ENCODE assay signal across 9 mouse cellular contexts in the genomic region with DNA sequence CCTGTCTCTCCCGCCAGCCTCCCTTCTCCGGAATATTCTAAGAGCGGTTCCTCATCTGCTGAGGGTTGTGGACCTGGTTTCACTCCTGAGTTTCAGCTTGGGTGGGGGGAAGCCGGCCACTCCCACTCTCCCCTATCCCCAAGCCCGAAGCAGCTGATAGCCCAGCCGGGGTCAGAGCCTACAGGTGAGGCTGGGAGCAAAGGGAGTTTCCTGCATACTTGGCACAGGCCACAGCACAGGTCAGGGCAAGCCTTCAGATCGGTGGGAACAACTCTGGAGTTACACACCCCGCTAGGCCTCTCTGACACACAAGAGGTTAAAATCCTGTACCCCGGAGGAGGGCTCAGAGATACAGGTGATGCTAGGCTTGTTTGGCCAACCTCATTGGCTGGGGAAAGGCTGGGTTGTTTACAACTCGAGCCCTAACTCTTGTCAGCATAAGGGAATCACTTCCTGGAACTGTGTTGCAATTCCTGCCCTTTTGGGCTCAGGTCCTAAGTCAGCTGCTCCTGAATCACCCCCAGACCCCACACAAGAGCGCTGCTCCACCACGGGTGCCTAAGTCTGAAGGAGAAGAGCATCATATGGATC. TPM values are rescaled to one million over a fixed set of nuclear protein-coding genes. Genes with fewer than 3 reads are reported as not detected.
DNase-seq lines count a peak whose midpoint lies in the region; ATAC-seq and TF ChIP-seq lines count a peak whose summit lies in the region.
"Had no signal": no experiment of that assay in that cellular context is flagged by ENCODE, and none has a peak within 500 bp of the region (broad histone marks: within the 10 kb centered on the region; RNA-seq: fewer than 3 reads in every experiment).

No protein-coding gene starts in this region.

- H3K36me3 ChIP-seq in heart, embryonic 10.5 days, result peaks cover 47% of the 10 kb centered on the region
- H3K36me3 ChIP-seq in forebrain, embryonic 15.5 days, result 0 out of 2 replicates have a peak, but pooled peaks cover 3% of the 10 kb centered on the region
- peaks cover 47% of the 10 kb centered on the region for H3K36me3 ChIP-seq in limb, embryonic 15.5 days
- H3K36me3 ChIP-seq in neural tube, embryonic 11.5 days (ENCODE audit: control insufficient read depth, insufficient read depth, low read length), result no peaks in the 10 kb centered on the region

- peak overlapping the region; percentile 100; the same call in 1 of the 2 replicates for H3K27ac ChIP-seq in heart, embryonic 10.5 days
- H3K27ac ChIP-seq in forebrain, embryonic 15.5 days (replicated peaks), result peak overlapping the region; percentile 88
- peak overlapping the region; percentile 99 for H3K27ac ChIP-seq in limb, embryonic 15.5 days
- H3K27ac ChIP-seq in neural tube, embryonic 11.5 days (ENCODE audit: low read depth, low read length), result no peak overlapping the region
- H3K27ac ChIP-seq in cerebellum, adult 2 months (ENCODE audit: insufficient read depth, low read length), result no peak overlapping the region

- H3K27me3 ChIP-seq in heart, embryonic 10.5 days (ENCODE audit: insufficient read depth, poor library complexity, severe bottlenecking), result no peaks in the 10 kb centered on the region
- H3K27me3 ChIP-seq in forebrain, embryonic 15.5 days, result no peaks in the 10 kb centered on the region
- no peaks in the 10 kb centered on the region for H3K27me3 ChIP-seq in limb, embryonic 15.5 days
- no peaks in the 10 kb centered on the region for H3K27me3 ChIP-seq in neural tube, embryonic 11.5 days (ENCODE audit: control insufficient read depth, insufficient read depth, low read length)
- H3K27me3 ChIP-seq in cerebellum, adult 2 months (ENCODE audit: control insufficient read depth, insufficient read depth, low read length), result peaks cover 9% of the 10 kb centered on the region; the same call in 1 of the 2 replicates

- H3K4me3 ChIP-seq in heart, embryonic 10.5 days, result peak overlapping the region; percentile 90
- H3K4me3 ChIP-seq in forebrain, embryonic 15.5 days, result peak overlapping the region; percentile 59
- peak overlapping the region; percentile 81 for H3K4me3 ChIP-seq in limb, embryonic 15.5 days
- H3K4me3 ChIP-seq in neural tube, embryonic 11.5 days (ENCODE audit: low read depth, low read length), result 0 out of 2 replicates have a peak overlapping the region, but pooled peaks have one; percentile 3
- H3K4me3 ChIP-seq in cerebellum, adult 2 months (replicated peaks; ENCODE audit: insufficient read depth, low read depth, low read length), result no peak overlapping the region
- H3K4me3 ChIP-seq: erythroblast, embryonic 14.5 days had no signal

- H3K9ac ChIP-seq in forebrain, embryonic 15.5 days (replicated peaks), result no peak overlapping the region
- H3K9ac ChIP-seq in limb, embryonic 15.5 days, result peak overlapping the region; percentile 37; the same call in 1 of the 2 replicates
- H3K9ac ChIP-seq in neural tube, embryonic 11.5 days (ENCODE audit: low read length), result no peak overlapping the region

- H3K4me1 ChIP-seq in heart, embryonic 10.5 days, result peaks cover 59% of the 10 kb centered on the region
- H3K4me1 ChIP-seq in forebrain, embryonic 15.5 days, result peaks cover 51% of the 10 kb centered on the region
- peaks cover 46% of the 10 kb centered on the region for H3K4me1 ChIP-seq in limb, embryonic 15.5 days
- H3K4me1 ChIP-seq in neural tube, embryonic 11.5 days (ENCODE audit: control insufficient read depth, insufficient read depth, low read length), result peaks cover 11% of the 10 kb centered on the region
- no peaks in the 10 kb centered on the region; the same call in 1 of the 2 replicates for H3K4me1 ChIP-seq in cerebellum, adult 2 months (ENCODE audit: control insufficient read depth, insufficient read depth, low read length)

- DNase-seq in heart, embryonic 10.5 days (ENCODE audit: low spot score), result no peak
- no peak for DNase-seq in heart, adult 9 months (ENCODE audit: low spot score in 2 of 2)
- no peak for DNase-seq in neural tube, embryonic 11.5 days (ENCODE audit: low spot score)
- DNase-seq in thymus, postnatal 36 days, result no peak
- no peak for DNase-seq in cerebellum, adult 8-10 months
- DNase-seq in cerebellum, adult 2 months, result no peak

- H3K4me2 ChIP-seq in forebrain, embryonic 15.5 days (replicated peaks), result peak overlapping the region; percentile 67
- H3K4me2 ChIP-seq in limb, embryonic 15.5 days, result peak overlapping the region; percentile 82
- H3K4me2 ChIP-seq in neural tube, embryonic 11.5 days (ENCODE audit: low read depth), result peak overlapping the region; percentile 65

- 60% methylated on average over 12 of the region's 12 CpGs for WGBS in heart, embryonic 10.5 days
- 67% methylated on average over 12 of the region's 12 CpGs for WGBS in forebrain, embryonic 15.5 days
- WGBS in limb, embryonic 15.5 days, result 47% methylated on average over 12 of the region's 12 CpGs
- 73% methylated on average over 12 of the region's 12 CpGs for WGBS in neural tube, embryonic 11.5 days
- 60% methylated on average over 12 of the region's 12 CpGs for WGBS in cerebellum, adult 2 months

- no peaks in the 10 kb centered on the region for H3K9me3 ChIP-seq in heart, embryonic 10.5 days
- H3K9me3 ChIP-seq in forebrain, embryonic 15.5 days, result no peaks in the 10 kb centered on the region
- H3K9me3 ChIP-seq in limb, embryonic 15.5 days, result no peaks in the 10 kb centered on the region
- no peaks in the 10 kb centered on the region for H3K9me3 ChIP-seq in neural tube, embryonic 11.5 days (ENCODE audit: control insufficient read depth, low read length)

- ATAC-seq in forebrain, embryonic 15.5 days (replicated peaks), result no peak
- no peak for ATAC-seq in limb, embryonic 15.5 days (ENCODE audit: insufficient number of reproducible peaks, low FRiP score, low TSS enrichment, low read depth)
- no peak for ATAC-seq in neural tube, embryonic 11.5 days (ENCODE audit: insufficient read depth, low FRiP score, low TSS enrichment)

- no peak for TF ChIP-seq CTCF in cerebellum, adult 2 months (IDR thresholded peaks at IDR 0.05; ENCODE audit: borderline replicate concordance, insufficient read depth, low read depth, low read length)

- TF ChIP-seq POLR2A in cerebellum, adult 2 months (IDR thresholded peaks at IDR 0.05; ENCODE audit: borderline replicate concordance, insufficient read depth, low read length), result no peak

RNA-seq across cellular contexts. Expression of gene Mmp14, which starts 2.6 kb away (rescaled TPM):
- polyA plus RNA-seq in heart, embryonic 10.5 days (2016; fragmentation: Nextera tagmentation; extraction: Ambion mirVana), result 80.3 and 108 TPM in 2 replicates
- polyA plus RNA-seq in forebrain, embryonic 15.5 days (2015; fragmentation: Nextera tagmentation; extraction: Ambion mirVana), result 60.3 and 61.7 TPM in 2 replicates
- 245 and 272 TPM in 2 replicates for polyA plus RNA-seq in limb, embryonic 15.5 days (2015; fragmentation: Nextera tagmentation; extraction: Ambion mirVana)
- 69.6 and 70.6 TPM in 2 replicates for polyA plus RNA-seq in neural tube, embryonic 11.5 days (2014; fragmentation: Nextera tagmentation; extraction: Ambion mirVana)
- polyA plus RNA-seq in cerebellum, adult 2 months (2012; rRNA removed), result 14.9 and 15.9 TPM in 2 replicates

RNA-seq across cellular contexts. Expression of gene Mrpl52, which starts 7.3 kb away (rescaled TPM):
- polyA plus RNA-seq in heart, embryonic 10.5 days (2016; fragmentation: Nextera tagmentation; extraction: Ambion mirVana), result 222 and 228 TPM in 2 replicates
- polyA plus RNA-seq in forebrain, embryonic 15.5 days (2015; fragmentation: Nextera tagmentation; extraction: Ambion mirVana), result 269 and 282 TPM in 2 replicates
- polyA plus RNA-seq in limb, embryonic 15.5 days (2015; fragmentation: Nextera tagmentation; extraction: Ambion mirVana), result 196 and 218 TPM in 2 replicates
- 190 and 216 TPM in 2 replicates for polyA plus RNA-seq in neural tube, embryonic 11.5 days (2014; fragmentation: Nextera tagmentation; extraction: Ambion mirVana)
- polyA plus RNA-seq in cerebellum, adult 2 months (2012; rRNA removed), result 130 and 136 TPM in 2 replicates

RNA-seq across cellular contexts. Expression of gene Slc7a7, which starts 16.5 kb away (rescaled TPM):
- 6.2 and 8.4 TPM in 2 replicates for polyA plus RNA-seq in heart, embryonic 10.5 days (2016; fragmentation: Nextera tagmentation; extraction: Ambion mirVana)
- 5.0 and 5.2 TPM in 2 replicates for polyA plus RNA-seq in forebrain, embryonic 15.5 days (2015; fragmentation: Nextera tagmentation; extraction: Ambion mirVana)
- 5.8 and 6.5 TPM in 2 replicates for polyA plus RNA-seq in limb, embryonic 15.5 days (2015; fragmentation: Nextera tagmentation; extraction: Ambion mirVana)
- polyA plus RNA-seq in neural tube, embryonic 11.5 days (2014; fragmentation: Nextera tagmentation; extraction: Ambion mirVana), result 4.5 and 4.8 TPM in 2 replicates
- 1.4 and 1.5 TPM in 2 replicates for polyA plus RNA-seq in cerebellum, adult 2 months (2012; rRNA removed)

RNA-seq across cellular contexts. Expression of gene Lrp10, which starts 29.9 kb away (rescaled TPM):
- polyA plus RNA-seq in heart, embryonic 10.5 days (2016; fragmentation: Nextera tagmentation; extraction: Ambion mirVana), result 44.8 and 51.0 TPM in 2 replicates
- 32.5 and 33.9 TPM in 2 replicates for polyA plus RNA-seq in forebrain, embryonic 15.5 days (2015; fragmentation: Nextera tagmentation; extraction: Ambion mirVana)
- polyA plus RNA-seq in limb, embryonic 15.5 days (2015; fragmentation: Nextera tagmentation; extraction: Ambion mirVana), result 42.8 and 46.4 TPM in 2 replicates
- 24.5 and 26.6 TPM in 2 replicates for polyA plus RNA-seq in neural tube, embryonic 11.5 days (2014; fragmentation: Nextera tagmentation; extraction: Ambion mirVana)
- 48.1 and 48.6 TPM in 2 replicates for polyA plus RNA-seq in cerebellum, adult 2 months (2012; rRNA removed)

RNA-seq across cellular contexts. Expression of gene Rem2, which starts 41.9 kb away (rescaled TPM):
- polyA plus RNA-seq in heart, embryonic 10.5 days (2016; fragmentation: Nextera tagmentation; extraction: Ambion mirVana), result 2.4 and 3.8 TPM in 2 replicates
- polyA plus RNA-seq in forebrain, embryonic 15.5 days (2015; fragmentation: Nextera tagmentation; extraction: Ambion mirVana), result 22.9 and 23.8 TPM in 2 replicates
- 1.5 and 2.2 TPM in 2 replicates for polyA plus RNA-seq in limb, embryonic 15.5 days (2015; fragmentation: Nextera tagmentation; extraction: Ambion mirVana)
- polyA plus RNA-seq in neural tube, embryonic 11.5 days (2014; fragmentation: Nextera tagmentation; extraction: Ambion mirVana), result 23.3 and 26.2 TPM in 2 replicates
- polyA plus RNA-seq in cerebellum, adult 2 months (2012; rRNA removed), result 13.0 and 14.4 TPM in 2 replicates
- polyA plus RNA-seq: erythroblast, embryonic 14.5 days had no signal

Comparison
In these comparisons a context has a peak if more than half of its experiments do, and no peak if none do; other contexts are left out.
1. H3K27ac ChIP-seq: peak in heart, embryonic 10.5 days (single experiment), forebrain, embryonic 15.5 days (single experiment) and limb, embryonic 15.5 days (single experiment); none in neural tube, embryonic 11.5 days (single experiment) and cerebellum, adult 2 months (single experiment).
2. Peak in every context shown above with its lines, with median percentiles within 50 percentile points of each other: H3K4me2 ChIP-seq.